Mouse (Mus musculus) cortical plate, adult 2 months (tissue): ENCODE results near the gene Fbxw4.

Source experiments
- CTCF ChIP-seq: fragments of 200-500 bp; IDR thresholded peaks from 2 replicates; pipeline ENCODE4 v1.5.1; 2011; ENCODE audit warnings: mild to moderate bottlenecking, control low read depth, low read length; ENCODE audit not compliant: insufficient read depth; ENCODE audit errors: extremely low read depth
- POLR2A ChIP-seq: fragments of 200-500 bp; IDR thresholded peaks from 2 replicates; pipeline ENCODE4 v1.6.1; 2011; ENCODE audit warnings: mild to moderate bottlenecking, low read length, control low read depth; ENCODE audit not compliant: insufficient read depth; ENCODE audit errors: extremely low read depth

DNA sequence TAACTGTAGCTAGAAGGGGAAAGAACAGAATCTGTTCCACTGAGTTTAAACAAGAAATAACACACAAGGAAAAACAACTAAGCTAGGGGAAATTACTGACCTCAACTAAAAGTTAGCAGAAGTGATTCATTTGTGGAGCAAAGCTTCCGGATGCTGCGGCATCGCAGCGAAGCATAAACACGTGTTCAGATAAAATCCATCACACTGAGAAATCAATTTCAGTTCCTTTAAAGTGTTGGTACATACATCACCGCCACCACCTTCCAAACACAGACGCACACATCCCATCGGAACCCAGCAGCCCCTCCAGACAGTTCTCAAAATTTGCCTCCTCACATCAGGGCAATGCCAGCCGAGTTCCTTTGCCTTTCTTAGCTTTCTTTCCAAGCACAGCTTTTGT lies 12.9 kb upstream of the Fbxw4 start:
- TF ChIP-seq CTCF (no peak), POLR2A (no peak)
